Mouse (Mus musculus): ENCODE results near the gene Atp6v1e2. TPM values are rescaled to one million over a fixed set of nuclear protein-coding genes. Genes with fewer than 3 reads are reported as not detected.

Gene Atp6v1e2
- polyA plus RNA-seq, 1 experiment from 2014 or later: not detected

GRCm38 (mm10) chr17:86897486-86898165 lies 50.1 kb downstream of the Atp6v1e2 start:
- Histone ChIP-seq H3K27me3 (replicated peaks) (no peaks in the 10 kb centered on the region), H3K4me3 (no peak overlapping the region), H3K4me2 (no peak overlapping the region), H3K27ac (no peak overlapping the region), H3K9me3 (replicated peaks) (no peaks in the 10 kb centered on the region), H3K4me1 (no peaks in the 10 kb centered on the region), H3K9ac (no peak overlapping the region), H3K36me3 (no peaks in the 10 kb centered on the region)
- no peak for ATAC-seq
- 76% methylated on average over 6 of the region's 6 CpGs for WGBS (ENCODE audit: insufficient replicate concordance)

GRCm38 (mm10) chr17:86895191-86895590 lies 52.5 kb downstream of the Atp6v1e2 start:
- Histone ChIP-seq H3K27me3 (replicated peaks) (no peaks in the 10 kb centered on the region), H3K4me3 (no peak overlapping the region), H3K4me1 (no peaks in the 10 kb centered on the region), H3K36me3 (no peaks in the 10 kb centered on the region), H3K4me2 (no peak overlapping the region), H3K9ac (no peak overlapping the region), H3K9me3 (replicated peaks) (no peaks in the 10 kb centered on the region), H3K27ac (no peak overlapping the region)
- WGBS (ENCODE audit: insufficient replicate concordance): 63% methylated on average over 4 of the region's 4 CpGs
- no peak for ATAC-seq

Other genes with a start within 250 kb of the Atp6v1e2 start
- gene Epas1, start 194.2 kb downstream of the Atp6v1e2 start, polyA plus RNA-seq (2016; fragmentation: Nextera tagmentation; extraction: Ambion mirVana): 1.3 and 1.9 TPM in 2 replicates
- gene Tmem247, start 30.5 kb downstream of the Atp6v1e2 start, polyA plus RNA-seq (2016; fragmentation: Nextera tagmentation; extraction: Ambion mirVana): not detected in 2 replicates
- 2.7 and 3.6 TPM in 2 replicates for gene Rhoq, start 15.2 kb upstream of the Atp6v1e2 start, polyA plus RNA-seq (2016; fragmentation: Nextera tagmentation; extraction: Ambion mirVana)
- 18.6 and 19.8 TPM in 2 replicates for gene Pigf, start 77.5 kb upstream of the Atp6v1e2 start, polyA plus RNA-seq (2016; fragmentation: Nextera tagmentation; extraction: Ambion mirVana)
- 76.9 and 84.3 TPM in 2 replicates for gene Cript, start 77.7 kb upstream of the Atp6v1e2 start, polyA plus RNA-seq (2016; fragmentation: Nextera tagmentation; extraction: Ambion mirVana)
- 4.8 and 6.0 TPM in 2 replicates for gene Socs5, start 159.8 kb upstream of the Atp6v1e2 start, polyA plus RNA-seq (2016; fragmentation: Nextera tagmentation; extraction: Ambion mirVana)